ENCODE assay signal across 12 mouse cellular contexts in the genomic region with DNA sequence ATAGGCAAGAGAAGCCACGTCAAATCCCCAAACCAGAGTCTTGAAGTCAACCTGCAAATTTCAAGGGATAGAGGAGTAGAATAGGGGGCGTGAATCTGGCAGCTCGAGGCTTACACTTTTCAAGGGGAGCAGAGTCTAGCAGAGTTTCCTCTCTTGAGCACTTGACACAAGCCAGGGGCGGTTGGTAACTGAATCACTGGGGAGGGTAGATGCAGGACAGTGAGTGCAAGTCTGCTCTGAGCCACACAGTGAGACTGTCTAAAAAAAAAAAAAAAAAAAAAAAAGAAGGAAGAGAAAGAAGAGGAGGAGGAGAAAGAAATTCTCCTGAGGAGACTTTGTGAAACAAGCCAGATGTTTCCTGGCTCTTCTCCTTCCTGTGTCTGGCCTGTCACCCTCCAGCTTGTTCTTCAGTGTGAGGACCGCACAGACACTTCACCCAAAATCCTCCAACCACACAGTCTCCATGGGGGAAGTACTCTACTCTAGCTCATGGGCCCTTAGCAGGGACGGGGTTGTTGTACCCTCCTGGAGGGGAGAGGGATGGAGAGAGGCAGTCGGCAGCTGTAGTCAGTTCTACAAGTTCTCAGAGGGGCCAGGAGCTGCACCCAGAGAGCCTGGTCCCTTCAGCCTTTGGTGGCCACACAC. TPM values are rescaled to one million over a fixed set of nuclear protein-coding genes. Genes with fewer than 3 reads are reported as not detected.
A peak's percentile ranks its signal among the peaks of the same experiment; 100 is the strongest.
DNase-seq lines count a peak whose midpoint lies in the region; ATAC-seq and TF ChIP-seq lines count a peak whose summit lies in the region.
"Had no signal": no experiment of that assay in that cellular context is flagged by ENCODE, and none has a peak within 500 bp of the region (broad histone marks: within the 10 kb centered on the region; RNA-seq: fewer than 3 reads in every experiment).

No protein-coding gene starts in this region.

- WGBS in forebrain, embryonic 10.5 days = 77% methylated on average over 7 of the region's 7 CpGs
- WGBS in forebrain, embryonic 13.5 days = 73% methylated on average over 7 of the region's 7 CpGs

- DNase-seq in forebrain, embryonic 10.5 days (ENCODE audit: extremely low spot score, low spot score) = no peak
- no peak for DNase-seq in layer of hippocampus, adult 2 months (ENCODE audit: low spot score in 2 of 2)
- no peak for DNase-seq in layer of hippocampus, adult 11-12 months (ENCODE audit: low spot score)
- peak; percentile 38 for DNase-seq in heart, postnatal 10 days
- no peak for DNase-seq in cerebellum, adult 11 months
- DNase-seq: adrenal gland, postnatal 14 days; forebrain, postnatal 0 days had no signal

- intact Hi-C loops in heart, postnatal 10 days (cut with DNase I) = no loop called here

- no peak overlapping the region for H3K4me2 ChIP-seq in forebrain, embryonic 13.5 days
- H3K4me2 ChIP-seq: hindbrain, embryonic 12.5 days; midbrain, embryonic 12.5 days had no signal

- no peak for TF ChIP-seq CTCF in layer of hippocampus, adult 2 months (conservative IDR thresholded peaks at IDR 0.05)

- H3K9me3 ChIP-seq in forebrain, embryonic 10.5 days = no peaks in the 10 kb centered on the region
- H3K9me3 ChIP-seq in forebrain, embryonic 13.5 days (replicated peaks) = no peaks in the 10 kb centered on the region
- no peaks in the 10 kb centered on the region for H3K9me3 ChIP-seq in megakaryocyte, embryonic 14.5 days
- H3K9me3 ChIP-seq: hindbrain, embryonic 12.5 days; midbrain, embryonic 12.5 days had no signal

- ATAC-seq in forebrain, embryonic 13.5 days = no peak
- no peak for ATAC-seq in erythroid progenitor cell, adult 5-6 weeks (replicated peaks; ENCODE audit: low FRiP score, poor library complexity, severe bottlenecking)
- ATAC-seq: forebrain, postnatal 0 days had no signal

- no peak overlapping the region for H3K4me3 ChIP-seq in forebrain, embryonic 10.5 days
- no peak overlapping the region for H3K4me3 ChIP-seq in forebrain, embryonic 13.5 days
- H3K4me3 ChIP-seq in layer of hippocampus, adult 2 months = no peak overlapping the region
- peak overlapping the region; percentile 77 for H3K4me3 ChIP-seq in megakaryocyte, embryonic 14.5 days (replicated peaks)
- H3K4me3 ChIP-seq: hindbrain, embryonic 12.5 days; midbrain, embryonic 12.5 days had no signal

- peaks cover 3% of the 10 kb centered on the region for H3K27me3 ChIP-seq in forebrain, embryonic 10.5 days (ENCODE audit: poor library complexity, severe bottlenecking)
- no peaks in the 10 kb centered on the region for H3K27me3 ChIP-seq in forebrain, embryonic 13.5 days
- peaks cover 3% of the 10 kb centered on the region for H3K27me3 ChIP-seq in megakaryocyte, embryonic 14.5 days (replicated peaks)

- no peak overlapping the region for H3K9ac ChIP-seq in forebrain, embryonic 13.5 days
- H3K9ac ChIP-seq: forebrain, postnatal 0 days; hindbrain, embryonic 12.5 days; midbrain, embryonic 12.5 days had no signal

- peak overlapping the region; percentile 13; the same call in 1 of the 2 replicates for H3K27ac ChIP-seq in forebrain, embryonic 10.5 days
- H3K27ac ChIP-seq in forebrain, embryonic 13.5 days = no peak overlapping the region
- H3K27ac ChIP-seq in layer of hippocampus, adult 2 months = peak overlapping the region; percentile 51; the same call in 1 of the 2 replicates
- H3K27ac ChIP-seq: hindbrain, embryonic 12.5 days; midbrain, embryonic 12.5 days had no signal

- H3K4me1 ChIP-seq in forebrain, embryonic 10.5 days = peaks cover 12% of the 10 kb centered on the region
- peaks cover 5% of the 10 kb centered on the region for H3K4me1 ChIP-seq in forebrain, embryonic 13.5 days
- H3K4me1 ChIP-seq in megakaryocyte, embryonic 14.5 days = peaks cover 70% of the 10 kb centered on the region

- H3K36me3 ChIP-seq in forebrain, embryonic 10.5 days (replicated peaks) = no peaks in the 10 kb centered on the region
- no peaks in the 10 kb centered on the region for H3K36me3 ChIP-seq in forebrain, embryonic 13.5 days (ENCODE audit: poor library complexity, severe bottlenecking)
- H3K36me3 ChIP-seq in megakaryocyte, embryonic 14.5 days (replicated peaks; ENCODE audit: low read length) = no peaks in the 10 kb centered on the region
- H3K36me3 ChIP-seq: hindbrain, embryonic 12.5 days; midbrain, embryonic 12.5 days had no signal

RNA-seq across cellular contexts. Expression of gene Tifab, which starts 5.7 kb away (rescaled TPM):
- 0.97 and 1.2 TPM in 2 replicates for polyA plus RNA-seq in forebrain, embryonic 10.5 days (2016; fragmentation: Nextera tagmentation; extraction: Ambion mirVana)
- 0.52 and 0.53 TPM in 2 replicates for polyA plus RNA-seq in forebrain, embryonic 13.5 days (2015; fragmentation: Nextera tagmentation; extraction: Ambion mirVana)
- total RNA-seq in layer of hippocampus, adult 2 months (2021) = 1 to 10 TPM; 1.7 to 1.8 TPM
- total RNA-seq in heart, postnatal 10 days (2021) = 1 to 10 TPM in 1 of 2 experiments, under 1 TPM in 1; 0.69 to 1.2 TPM
- 3.1 and 6.6 TPM in 2 replicates for polyA plus RNA-seq in megakaryocyte, embryonic 14.5 days (2012; ENCODE audit: insufficient read depth, low replicate concordance)
- 9.2 and 11.9 TPM in 2 replicates for total RNA-seq in erythroid progenitor cell, adult 5-6 weeks (2015; ENCODE audit: low replicate concordance)
- 3.1 and 10.2 TPM in 2 replicates for total RNA-seq in erythroid progenitor cell, adult 5-6 weeks (2017; ENCODE audit: low replicate concordance)

RNA-seq across cellular contexts. Expression of gene H2afy, which starts 36.9 kb away (rescaled TPM):
- 554 and 558 TPM in 2 replicates for polyA plus RNA-seq in forebrain, embryonic 10.5 days (2016; fragmentation: Nextera tagmentation; extraction: Ambion mirVana)
- polyA plus RNA-seq in forebrain, embryonic 13.5 days (2015; fragmentation: Nextera tagmentation; extraction: Ambion mirVana) = 545 and 548 TPM in 2 replicates
- 100 to 1,000 TPM; 118 to 122 TPM for total RNA-seq in layer of hippocampus, adult 2 months (2021)
- total RNA-seq in heart, postnatal 10 days (2021) = 10 to 100 TPM; 76.6 to 79.5 TPM
- 149 and 331 TPM in 2 replicates for polyA plus RNA-seq in megakaryocyte, embryonic 14.5 days (2012; ENCODE audit: insufficient read depth, low replicate concordance)
- 63.4 and 72.5 TPM in 2 replicates for total RNA-seq in erythroid progenitor cell, adult 5-6 weeks (2015; ENCODE audit: low replicate concordance)
- total RNA-seq in erythroid progenitor cell, adult 5-6 weeks (2017; ENCODE audit: low replicate concordance) = 62.3 and 78.6 TPM in 2 replicates

Comparison
In these comparisons a context has a peak if more than half of its experiments do, and no peak if none do; other contexts are left out.
1. DNase-seq: peak in heart, postnatal 10 days (2 of 2); none in forebrain, embryonic 10.5 days (single experiment), layer of hippocampus, adult 2 months (0 of 2), layer of hippocampus, adult 11-12 months (single experiment) and cerebellum, adult 11 months (single experiment).